Mouse (Mus musculus): ENCODE data around the gene Gm14862.

- TF ChIP-seq CTCF (IDR thresholded peaks at IDR 0.05; ENCODE audit: low read depth) (no peak), EP300 (optimal IDR thresholded peaks at IDR 0.05) (no peak)
Measured at GRCm38 (mm10) chrX:9256766-9257165, at the start of gene Gm14862.
